ENCODE assay signal across 8 mouse cellular contexts in the genomic region with DNA sequence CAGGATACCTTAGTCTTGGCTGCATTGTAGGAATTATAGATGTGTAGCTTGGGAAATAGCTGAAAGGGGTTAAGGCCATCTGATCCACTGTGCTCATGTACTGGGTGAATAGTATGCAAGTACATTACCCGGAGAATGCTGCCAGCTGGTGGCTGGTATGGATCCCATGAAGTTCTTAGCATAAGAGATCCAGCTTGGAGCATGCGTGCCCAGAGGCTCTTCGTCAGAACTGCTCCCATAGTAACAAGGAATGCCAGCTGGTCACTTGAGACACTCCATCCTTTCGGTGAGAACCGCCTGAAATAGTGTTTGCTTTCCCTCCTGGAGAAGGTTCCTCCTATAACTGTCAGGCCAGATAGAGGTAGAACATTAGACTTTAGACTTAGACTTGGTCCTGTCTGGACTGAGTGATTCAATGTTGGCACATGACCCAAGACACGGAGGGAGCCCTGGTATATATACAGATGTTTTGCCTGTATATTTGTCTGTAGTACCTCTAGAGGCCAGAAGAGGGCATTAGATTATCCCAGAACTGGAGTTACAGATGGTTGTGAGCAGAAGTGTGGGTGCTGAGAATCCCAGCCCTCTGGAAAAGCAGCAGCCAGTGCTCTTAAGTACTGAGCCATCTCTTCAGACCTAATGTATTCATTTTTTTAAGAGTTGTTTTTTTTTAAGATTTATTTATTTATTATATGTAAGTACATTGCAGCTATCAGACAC. TPM values are rescaled to one million over a fixed set of nuclear protein-coding genes. Genes with fewer than 3 reads are reported as not detected.
A peak's percentile ranks its signal among the peaks of the same experiment; 100 is the strongest.
DNase-seq lines count a peak whose midpoint lies in the region; ATAC-seq and TF ChIP-seq lines count a peak whose summit lies in the region.

No protein-coding gene starts in this region.

- H3K36me3 ChIP-seq in forebrain, embryonic 15.5 days = peaks cover 26% of the 10 kb centered on the region
- peaks cover 34% of the 10 kb centered on the region for H3K36me3 ChIP-seq in forebrain, embryonic 13.5 days (ENCODE audit: poor library complexity, severe bottlenecking)

- peak; percentile 43 for DNase-seq in 3134 (ENCODE audit: extremely low read depth, insufficient read length, low spot score)
- peak; percentile 41 for DNase-seq in brain, embryonic 14.5 days (ENCODE audit: low read depth)
- peak; percentile 64 for DNase-seq in lung, postnatal 25 days (ENCODE audit: low spot score)
- DNase-seq in urinary bladder, postnatal 4 days (ENCODE audit: low spot score in 2 of 2) = no peak
- DNase-seq in ovary, postnatal 36 days (ENCODE audit: low spot score) = no peak
- DNase-seq in adrenal gland, postnatal 36 days = no peak

- no peak overlapping the region for H3K4me2 ChIP-seq in forebrain, embryonic 15.5 days (replicated peaks)
- no peak overlapping the region for H3K4me2 ChIP-seq in forebrain, embryonic 13.5 days

- no peak for TF ChIP-seq CTCF in brain, embryonic 14.5 days (IDR thresholded peaks at IDR 0.05; ENCODE audit: borderline replicate concordance, extremely low read depth, insufficient read depth, insufficient read length)

- no peaks in the 10 kb centered on the region for H3K27me3 ChIP-seq in forebrain, embryonic 15.5 days
- H3K27me3 ChIP-seq in forebrain, embryonic 13.5 days = no peaks in the 10 kb centered on the region

- H3K9ac ChIP-seq in forebrain, embryonic 15.5 days (replicated peaks) = no peak overlapping the region
- H3K9ac ChIP-seq in forebrain, embryonic 13.5 days = no peak overlapping the region

- 73% methylated on average over 6 of the region's 6 CpGs for WGBS in forebrain, embryonic 15.5 days
- 89% methylated on average over 6 of the region's 6 CpGs for WGBS in forebrain, embryonic 13.5 days

- TF ChIP-seq POLR2A in brain, embryonic 14.5 days (IDR thresholded peaks at IDR 0.05; ENCODE audit: borderline replicate concordance, extremely low read depth, insufficient read depth, insufficient read length, poor library complexity, severe bottlenecking) = no peak

- peak overlapping the region; percentile 25; the same call in 1 of the 2 replicates for H3K27ac ChIP-seq in forebrain, embryonic 15.5 days (replicated peaks)
- H3K27ac ChIP-seq in forebrain, embryonic 13.5 days = no peak overlapping the region; the same call in 1 of the 2 replicates

- ATAC-seq in forebrain, embryonic 15.5 days (replicated peaks) = no peak; the same call in 1 of the 2 replicates
- no peak for ATAC-seq in forebrain, embryonic 13.5 days

- H3K9me3 ChIP-seq in forebrain, embryonic 15.5 days = no peaks in the 10 kb centered on the region
- no peaks in the 10 kb centered on the region for H3K9me3 ChIP-seq in forebrain, embryonic 13.5 days (replicated peaks)

- H3K4me3 ChIP-seq in forebrain, embryonic 15.5 days = no peak overlapping the region
- no peak overlapping the region for H3K4me3 ChIP-seq in forebrain, embryonic 13.5 days

- peaks cover 36% of the 10 kb centered on the region for H3K4me1 ChIP-seq in forebrain, embryonic 15.5 days
- H3K4me1 ChIP-seq in forebrain, embryonic 13.5 days = peaks cover 31% of the 10 kb centered on the region

RNA-seq across cellular contexts. Expression of a gene that starts 7.0 kb away (rescaled TPM):
- polyA plus RNA-seq in forebrain, embryonic 15.5 days (2015; fragmentation: Nextera tagmentation; extraction: Ambion mirVana) = 2,368 and 2,448 TPM in 2 replicates
- 2,754 and 3,239 TPM in 2 replicates for polyA plus RNA-seq in forebrain, embryonic 13.5 days (2015; fragmentation: Nextera tagmentation; extraction: Ambion mirVana)
- 1,831 and 2,420 TPM in 2 replicates for polyA plus RNA-seq in brain, embryonic 14.5 days (2012; rRNA removed)
- total RNA-seq in adrenal gland, postnatal 36 days (2021) = 100 to 1,000 TPM; 546 to 552 TPM

RNA-seq across cellular contexts. Expression of a gene that starts 48.9 kb away (rescaled TPM):
- polyA plus RNA-seq in forebrain, embryonic 15.5 days (2015; fragmentation: Nextera tagmentation; extraction: Ambion mirVana) = 99.0 and 103 TPM in 2 replicates
- polyA plus RNA-seq in forebrain, embryonic 13.5 days (2015; fragmentation: Nextera tagmentation; extraction: Ambion mirVana) = 78.5 and 84.4 TPM in 2 replicates
- polyA plus RNA-seq in brain, embryonic 14.5 days (2012; rRNA removed) = 82.9 and 89.6 TPM in 2 replicates
- 10 to 100 TPM; 31.2 to 35.7 TPM for total RNA-seq in adrenal gland, postnatal 36 days (2021)

RNA-seq across cellular contexts. Expression of a gene that starts 49.1 kb away (rescaled TPM):
- 62.9 and 63.4 TPM in 2 replicates for polyA plus RNA-seq in forebrain, embryonic 15.5 days (2015; fragmentation: Nextera tagmentation; extraction: Ambion mirVana)
- 60.5 and 64.7 TPM in 2 replicates for polyA plus RNA-seq in forebrain, embryonic 13.5 days (2015; fragmentation: Nextera tagmentation; extraction: Ambion mirVana)
- 69.7 and 89.0 TPM in 2 replicates for polyA plus RNA-seq in brain, embryonic 14.5 days (2012; rRNA removed)
- 10 to 100 TPM; 12.7 to 13.0 TPM for total RNA-seq in adrenal gland, postnatal 36 days (2021)

Comparison
In these comparisons a context has a peak if more than half of its experiments do, and no peak if none do; other contexts are left out.
1. DNase-seq: peak in 3134 (single experiment), brain, embryonic 14.5 days (single experiment) and lung, postnatal 25 days (single experiment); none in urinary bladder, postnatal 4 days (0 of 2), ovary, postnatal 36 days (single experiment) and adrenal gland, postnatal 36 days (0 of 2).